Mouse (Mus musculus) thymus, adult 2 months (tissue): ENCODE measurements around the gene Npy1r.

Experiments used
- CTCF ChIP-seq: fragments of 200-500 bp; IDR thresholded peaks from 2 replicates; pipeline ENCODE4 v1.5.1; 2012; ENCODE audit warnings: mild to moderate bottlenecking, control low read depth, low read length, moderate library complexity, borderline replicate concordance; ENCODE audit not compliant: control insufficient read depth, poor library complexity, insufficient read depth; ENCODE audit errors: extremely low read depth
- POLR2A ChIP-seq: fragments of 200-500 bp; IDR thresholded peaks from 2 replicates; pipeline ENCODE4 v1.6.1; 2012; ENCODE audit warnings: mild to moderate bottlenecking, low read length, control low read depth, moderate library complexity; ENCODE audit not compliant: control insufficient read depth, poor library complexity, insufficient read depth; ENCODE audit errors: extremely low read depth

GRCm38 (mm10) chr8:66745612-66746011 lies 48.6 kb downstream of the Npy1r start:
- no peak for TF ChIP-seq CTCF
- no peak for TF ChIP-seq POLR2A
